Mouse (Mus musculus) neutrophil, adult 5-6 weeks (primary cell): ENCODE results near the gene Klf12. TPM values are rescaled to one million over a fixed set of nuclear protein-coding genes. Genes with fewer than 3 reads are reported as not detected.

ENCODE experiments used
- ATAC-seq: fragments of 151-379, 151-347 bp; 2 replicates; pipeline ENCODE4 v1.8.0; 2017; ENCODE audit warnings: mild to moderate bottlenecking, moderate TSS enrichment; ENCODE audit not compliant: insufficient number of reproducible peaks, poor library complexity, low FRiP score, severe bottlenecking; ENCODE audit errors: extremely low read depth
- total RNA-seq: library from RNA; stranded (forward); fragments of 200-1000 nt; gene quantifications from 2 replicates; pipeline ENCODE4 v1.2.3, GENCODE M21; 2017

Klf12 gene
- total RNA-seq, 1 experiment from 2014 or later: 3.5 TPM

DNA sequence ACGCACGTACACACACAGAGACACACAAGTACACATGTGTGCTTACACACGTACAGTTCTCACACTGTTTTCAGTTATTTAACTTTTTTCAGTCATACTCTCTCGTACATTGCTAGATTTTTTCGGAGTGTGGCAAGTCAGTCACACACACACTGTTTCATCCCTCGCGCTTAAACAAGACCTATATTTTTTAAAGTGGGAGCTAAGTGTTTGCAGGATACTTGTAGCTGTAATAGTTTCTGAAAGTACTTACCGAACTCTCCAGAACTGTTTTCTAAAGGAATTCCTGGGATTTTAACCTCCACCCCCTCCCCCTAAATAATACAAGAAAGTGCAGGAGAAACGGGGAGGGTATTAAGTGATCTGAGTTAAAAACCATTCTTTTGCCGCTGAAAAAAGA, 434.1 kb downstream of the Klf12 start:
- ATAC-seq: no peak

GRCm38 (mm10) chr14:99847502-99847901, 437.0 kb downstream of the Klf12 start:
- no peak for ATAC-seq

- no peak for ATAC-seq
Measured at GRCm38 (mm10) chr14:99826713-99827112, 457.8 kb downstream of the Klf12 start.
